Mouse (Mus musculus) adrenal gland, postnatal 14 days (tissue): Measurements from ENCODE around the gene Wdr37. TPM values are rescaled to one million over a fixed set of nuclear protein-coding genes. Genes with fewer than 3 reads are reported as not detected.

Experiments
- microRNA-seq, 2 experiments: library from miRNA; unstranded; fragments of <30 nt; microRNA quantifications; one replicate each; pipeline ENCODE4 v1.2.0; 2021
- total RNA-seq: library from RNA; stranded (reverse); gene quantifications from 2 replicates; pipeline ENCODE4 v1.2.3, GENCODE M21; 2021

Wdr37 gene
- total RNA-seq, 1 experiment from 2014 or later: 37.6 TPM

Small RNA genes lying within 50 kb of the gene (microRNA-seq; reads per million reads assigned to microRNA genes)
- 0 reads per million in 2 experiments for gene Gm22750

Other genes with a start within 250 kb of the Wdr37 start
- gene Idi1, start 13.6 kb upstream of the Wdr37 start, total RNA-seq: 32.0 and 58.2 TPM in 2 replicates
- not detected in 2 replicates for gene Gm9745, start 76.3 kb upstream of the Wdr37 start, total RNA-seq
- not detected in 2 replicates for gene Idi2, start 81.0 kb upstream of the Wdr37 start, total RNA-seq
- 59.5 and 65.7 TPM in 2 replicates for gene Gtpbp4, start 124.2 kb upstream of the Wdr37 start, total RNA-seq
- 68.8 and 73.0 TPM in 2 replicates for gene Larp4b, start 222.0 kb upstream of the Wdr37 start, total RNA-seq